Mouse (Mus musculus): ENCODE measurements at regions not wholly inside any gene's neighbourhood (a gene's known extent, or its start where the extent isn't known, plus 50 kb on each side); places are given as distances from the start of the nearest gene placed in this dataset.

GRCm38 (mm10) chr12:106376783-106377182 lies 366.8 kb downstream of the Vrk1 start:
- H3K4me3 ChIP-seq (ENCODE audit: insufficient read depth in 1 of 2, low read depth in 1 of 2, low read length in 2 of 2, poor library complexity in 1 of 2, severe bottlenecking in 1 of 2): no peak overlapping the region
- in situ Hi-C loops (cut with MboI; ENCODE audit: low sequenced_read_pairs in 2 of 2, unreplicated experiment in 2 of 2): no loop called here
- no peaks in the 10 kb centered on the region for H3K36me3 ChIP-seq (ENCODE audit: control insufficient read depth, insufficient read depth, low read length, poor library complexity, severe bottlenecking)
- H3K9me3 ChIP-seq (ENCODE audit: control insufficient read depth, insufficient read depth, low read depth, low read length): no peaks in the 10 kb centered on the region
- no peak for DNase-seq (ENCODE audit: low read depth, low spot score)
- H3K4me1 ChIP-seq (ENCODE audit: control insufficient read depth in 2 of 2, insufficient read depth in 2 of 2, low read length in 2 of 2, poor library complexity in 1 of 2): 0 out of 4 replicates have a peak, but pooled peaks cover 0 to 3% of the 10 kb centered on the region in 2 experiments
- H3K27ac ChIP-seq (ENCODE audit: insufficient read depth, low read depth, low read length, poor library complexity, severe bottlenecking): no peak overlapping the region
- H3K9ac ChIP-seq (ENCODE audit: insufficient read depth, low read depth, low read length, poor library complexity, severe bottlenecking): no peak overlapping the region
- TF ChIP-seq MAFK (IDR thresholded peaks at IDR 0.05; ENCODE audit: insufficient read depth, low read depth, low read length): no peak
- no peak for TF ChIP-seq CHD2 (IDR thresholded peaks at IDR 0.05; ENCODE audit: low read depth, low read length)
- TF ChIP-seq ZNF384 (IDR thresholded peaks at IDR 0.05; ENCODE audit: low read depth, low read length): no peak
- TF ChIP-seq ZC3H11A (IDR thresholded peaks at IDR 0.05; ENCODE audit: borderline replicate concordance, low read depth, low read length): no peak
- TF ChIP-seq HCFC1 (IDR thresholded peaks at IDR 0.05; ENCODE audit: borderline replicate concordance, insufficient read depth, low read length): no peak

- Histone ChIP-seq H3K36me3 (ENCODE audit: control insufficient read depth, insufficient read depth, low read length, poor library complexity, severe bottlenecking) (no peaks in the 10 kb centered on the region), H3K4me1 (ENCODE audit: control insufficient read depth in 2 of 2, insufficient read depth in 2 of 2, low read length in 2 of 2, poor library complexity in 1 of 2) (0 out of 4 replicates have a peak, but pooled peaks cover 0 to 3% of the 10 kb centered on the region in 2 experiments), H3K9me3 (ENCODE audit: control insufficient read depth, insufficient read depth, low read depth, low read length) (no peaks in the 10 kb centered on the region), H3K4me3 (ENCODE audit: insufficient read depth in 1 of 2, low read depth in 1 of 2, low read length in 2 of 2, poor library complexity in 1 of 2, severe bottlenecking in 1 of 2) (no peak overlapping the region), H3K27ac (ENCODE audit: insufficient read depth, low read depth, low read length, poor library complexity, severe bottlenecking) (no peak overlapping the region), H3K9ac (ENCODE audit: insufficient read depth, low read depth, low read length, poor library complexity, severe bottlenecking) (no peak overlapping the region)
- TF ChIP-seq ZNF384 (IDR thresholded peaks at IDR 0.05; ENCODE audit: low read depth, low read length): no peak
- TF ChIP-seq ZC3H11A (IDR thresholded peaks at IDR 0.05; ENCODE audit: borderline replicate concordance, low read depth, low read length): no peak
- in situ Hi-C loops (cut with MboI; ENCODE audit: low sequenced_read_pairs in 2 of 2, unreplicated experiment in 2 of 2): no loop called here
- no peak for DNase-seq (ENCODE audit: low read depth, low spot score)
Observed at GRCm38 (mm10) chr12:106377281-106377680, 367.3 kb downstream of the Vrk1 start.

- Histone ChIP-seq H3K27ac (ENCODE audit: insufficient read depth, low read depth, low read length, poor library complexity, severe bottlenecking) (no peak overlapping the region), H3K36me3 (ENCODE audit: control insufficient read depth, insufficient read depth, low read length, poor library complexity, severe bottlenecking) (no peaks in the 10 kb centered on the region), H3K4me3 (ENCODE audit: insufficient read depth in 1 of 2, low read depth in 1 of 2, low read length in 2 of 2, poor library complexity in 1 of 2, severe bottlenecking in 1 of 2) (no peak overlapping the region), H3K9ac (ENCODE audit: insufficient read depth, low read depth, low read length, poor library complexity, severe bottlenecking) (no peak overlapping the region), H3K4me1 (ENCODE audit: control insufficient read depth in 2 of 2, insufficient read depth in 2 of 2, low read length in 2 of 2, poor library complexity in 1 of 2) (0 out of 4 replicates have a peak, but pooled peaks cover 0 to 3% of the 10 kb centered on the region in 2 experiments), H3K9me3 (ENCODE audit: control insufficient read depth, insufficient read depth, low read depth, low read length) (no peaks in the 10 kb centered on the region)
- no peak for DNase-seq (ENCODE audit: low read depth, low spot score)
- TF ChIP-seq CHD2 (IDR thresholded peaks at IDR 0.05; ENCODE audit: low read depth, low read length) (no peak), HCFC1 (IDR thresholded peaks at IDR 0.05; ENCODE audit: borderline replicate concordance, insufficient read depth, low read length) (no peak), MAFK (IDR thresholded peaks at IDR 0.05; ENCODE audit: insufficient read depth, low read depth, low read length) (no peak), ZNF384 (IDR thresholded peaks at IDR 0.05; ENCODE audit: low read depth, low read length) (no peak), ZC3H11A (IDR thresholded peaks at IDR 0.05; ENCODE audit: borderline replicate concordance, low read depth, low read length) (no peak)
- in situ Hi-C loops (cut with MboI; ENCODE audit: low sequenced_read_pairs in 2 of 2, unreplicated experiment in 2 of 2): no loop called here
Observed at GRCm38 (mm10) chr12:106377761-106378160, 367.7 kb downstream of the Vrk1 start.

GRCm38 (mm10) chr12:106378303-106379075 lies 368.5 kb downstream of the Vrk1 start:
- Histone ChIP-seq H3K27ac (ENCODE audit: insufficient read depth, low read depth, low read length, poor library complexity, severe bottlenecking) (no peak overlapping the region), H3K9ac (ENCODE audit: insufficient read depth, low read depth, low read length, poor library complexity, severe bottlenecking) (no peak overlapping the region), H3K36me3 (ENCODE audit: control insufficient read depth, insufficient read depth, low read length, poor library complexity, severe bottlenecking) (no peaks in the 10 kb centered on the region), H3K4me3 (ENCODE audit: insufficient read depth in 1 of 2, low read depth in 1 of 2, low read length in 2 of 2, poor library complexity in 1 of 2, severe bottlenecking in 1 of 2) (peak overlapping the region in 1 of 2 experiments; percentile 50; a peak in 2 of 4 replicates), H3K9me3 (ENCODE audit: control insufficient read depth, insufficient read depth, low read depth, low read length) (no peaks in the 10 kb centered on the region), H3K4me1 (ENCODE audit: control insufficient read depth in 2 of 2, insufficient read depth in 2 of 2, low read length in 2 of 2, poor library complexity in 1 of 2) (0 out of 4 replicates have a peak, but pooled peaks cover 0 to 3% of the 10 kb centered on the region in 2 experiments)
- TF ChIP-seq ZC3H11A (IDR thresholded peaks at IDR 0.05; ENCODE audit: borderline replicate concordance, low read depth, low read length) (no peak), ZNF384 (IDR thresholded peaks at IDR 0.05; ENCODE audit: low read depth, low read length) (no peak), CHD2 (IDR thresholded peaks at IDR 0.05; ENCODE audit: low read depth, low read length) (no peak), HCFC1 (IDR thresholded peaks at IDR 0.05; ENCODE audit: borderline replicate concordance, insufficient read depth, low read length) (no peak), MAFK (IDR thresholded peaks at IDR 0.05; ENCODE audit: insufficient read depth, low read depth, low read length) (no peak)
- in situ Hi-C loops (cut with MboI; ENCODE audit: low sequenced_read_pairs in 2 of 2, unreplicated experiment in 2 of 2): no loop called here
- no peak for DNase-seq (ENCODE audit: low read depth, low spot score)

Data from ES-E14 (cell line).